Mouse (Mus musculus) midbrain, embryonic 16.5 days (tissue): ENCODE results near the gene Olfr877. TPM values are rescaled to one million over a fixed set of nuclear protein-coding genes. Genes with fewer than 3 reads are reported as not detected.

Source experiments
- ATAC-seq: fragments of 200-750 bp; cut with Nextera tagmentation; 2 replicates; pipeline ENCODE4 v1.8.0; 2017; ENCODE audit warnings: moderate TSS enrichment
- H3K27ac ChIP-seq: fragments of 300-500 bp; sonication (generic); 2 replicates; pipeline ENCODE4 v1.5.1; 2014; ENCODE audit warnings: mild to moderate bottlenecking, low read length, mixed read lengths
- H3K27me3 ChIP-seq: fragments of 300-500 bp; sonication (generic); 2 replicates; pipeline ENCODE4 v1.6.1; 2014; ENCODE audit warnings: low read depth, low read length, mixed read lengths; ENCODE audit not compliant: control insufficient read depth, insufficient read depth
- H3K36me3 ChIP-seq: fragments of 300-500 bp; sonication (generic); 2 replicates; pipeline ENCODE4 v1.6.1; 2014; ENCODE audit warnings: mild to moderate bottlenecking, low read length, moderate library complexity, mixed read lengths; ENCODE audit not compliant: control insufficient read depth, insufficient read depth
- H3K4me1 ChIP-seq: fragments of 300-500 bp; sonication (generic); 2 replicates; pipeline ENCODE4 v1.6.1; 2014; ENCODE audit warnings: mild to moderate bottlenecking, low read length, mixed read lengths; ENCODE audit not compliant: control insufficient read depth, insufficient read depth
- H3K4me2 ChIP-seq: fragments of 300-500 bp; sonication (generic); 2 replicates; pipeline ENCODE4 v1.6.1; 2014; ENCODE audit warnings: mild to moderate bottlenecking, low read length, mixed read lengths
- H3K4me3 ChIP-seq: fragments of 300-500 bp; sonication (generic); 2 replicates; pipeline ENCODE4 v1.5.1; 2014; ENCODE audit warnings: low read depth, mild to moderate bottlenecking, low read length, moderate library complexity, mixed read lengths
- H3K9ac ChIP-seq: fragments of 300-500 bp; sonication (generic); 2 replicates; pipeline ENCODE4 v1.6.1; 2014; ENCODE audit warnings: low read depth, low read length, mixed read lengths
- H3K9me3 ChIP-seq: fragments of 300-500 bp; sonication (generic); replicated peaks from 2 replicates; pipeline ENCODE4 v1.6.1; 2014; ENCODE audit warnings: mild to moderate bottlenecking, low read length, mixed read lengths; ENCODE audit not compliant: control insufficient read depth, poor library complexity, severe bottlenecking
- WGBS: fragments of 180-500 bp; shearing (Covaris S2); extraction: QIAGEN DNeasy Blood & Tissue Kit; methylation state at CpG from one replicate; pipeline ENCODE4 v1.1.7; 2014; 5-methylcytosine and 5-hydroxymethylcytosine counted together
- polyA plus RNA-seq: library from polyadenylated mRNA; unstranded; fragments of >200 nt; fragmentation: Nextera tagmentation; extraction: Ambion mirVana; gene quantifications from 2 replicates; pipeline ENCODE4 v1.2.1, GENCODE M21; 2015

Gene Olfr877
- polyA plus RNA-seq, result not detected in 2 replicates

DNA sequence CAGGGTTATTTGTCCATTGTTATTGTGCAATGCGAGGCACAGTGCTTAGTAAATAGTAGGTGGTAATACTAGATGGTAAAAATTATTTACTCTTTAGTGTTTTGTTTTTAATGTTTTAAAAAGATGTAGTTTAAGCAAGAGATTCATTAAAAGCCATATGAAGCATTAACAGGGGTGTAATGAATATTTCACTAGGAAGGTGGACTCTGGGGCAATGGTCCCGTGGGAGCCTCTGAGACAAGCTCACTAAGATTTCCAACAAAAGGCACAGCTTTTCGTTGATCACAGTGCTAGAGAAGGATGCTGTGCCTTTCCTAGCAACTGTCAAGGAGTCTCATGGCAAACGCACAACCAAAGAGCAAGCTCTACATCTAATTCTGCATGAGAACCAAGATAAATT is at the start of gene Olfr877:
Gene Olfr877, plus strand, starts transcription at position 301 of the 400 bp plus-strand sequence.
- no peaks in the 10 kb centered on the region for H3K9me3 ChIP-seq
- H3K4me3 ChIP-seq, result no peak within 1 kb of the TSS
- H3K9ac ChIP-seq, result no peak within 1 kb of the TSS
- H3K4me1 ChIP-seq, result no peaks in the 10 kb centered on the region
- H3K36me3 ChIP-seq, result no peaks in the 10 kb centered on the region
- H3K27ac ChIP-seq, result no peak within 1 kb of the TSS
- no peaks in the 10 kb centered on the region for H3K27me3 ChIP-seq
- H3K4me2 ChIP-seq, result no peak within 1 kb of the TSS
- ATAC-seq, result no peak
- 82% methylated on average over 4 of the region's 4 CpGs for WGBS

DNA sequence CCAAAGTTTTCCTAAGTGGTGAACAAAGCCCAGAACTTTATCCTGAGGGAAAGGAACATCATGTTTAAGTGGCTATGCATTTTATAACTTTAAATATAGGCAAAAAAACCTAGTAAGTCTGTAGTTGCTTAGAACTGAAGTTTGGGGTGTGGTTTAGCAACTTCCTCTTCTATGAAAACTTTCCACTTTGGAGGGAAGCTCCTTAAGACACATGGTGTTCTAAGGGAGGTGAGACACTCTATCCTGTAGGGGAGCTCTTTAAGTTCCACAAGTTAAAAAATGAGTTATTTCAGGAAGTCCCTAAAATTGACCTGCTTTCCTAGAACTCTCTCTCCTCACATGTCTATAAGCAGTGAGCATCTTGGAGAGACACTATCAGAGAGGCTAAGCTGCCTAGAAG is 46.8 kb upstream of the Olfr877 start:
- no peak overlapping the region for H3K4me3 ChIP-seq
- H3K27ac ChIP-seq, result no peak overlapping the region
- no peaks in the 10 kb centered on the region for H3K36me3 ChIP-seq
- H3K4me2 ChIP-seq, result no peak overlapping the region
- H3K9me3 ChIP-seq, result no peaks in the 10 kb centered on the region
- ATAC-seq, result no peak
- H3K27me3 ChIP-seq, result no peaks in the 10 kb centered on the region
- no peaks in the 10 kb centered on the region for H3K4me1 ChIP-seq
- no peak overlapping the region for H3K9ac ChIP-seq

GRCm38 (mm10) chr9:37808456-37808855 is 45.6 kb upstream of the Olfr877 start:
- Histone ChIP-seq H3K4me2 (no peak overlapping the region), H3K9ac (no peak overlapping the region), H3K27ac (no peak overlapping the region), H3K27me3 (no peaks in the 10 kb centered on the region), H3K36me3 (no peaks in the 10 kb centered on the region), H3K4me1 (no peaks in the 10 kb centered on the region), H3K4me3 (no peak overlapping the region), H3K9me3 (no peaks in the 10 kb centered on the region)
- WGBS, result 93% methylated on average over 3 of the region's 3 CpGs
- ATAC-seq, result no peak

GRCm38 (mm10) chr9:37808976-37809375 is 45.1 kb upstream of the Olfr877 start:
- no peaks in the 10 kb centered on the region for H3K4me1 ChIP-seq
- WGBS, result 74% methylated on average over 2 of the region's 2 CpGs
- H3K27ac ChIP-seq, result no peak overlapping the region
- no peak overlapping the region for H3K4me2 ChIP-seq
- no peak for ATAC-seq
- H3K4me3 ChIP-seq, result no peak overlapping the region
- H3K9me3 ChIP-seq, result no peaks in the 10 kb centered on the region
- H3K36me3 ChIP-seq, result no peaks in the 10 kb centered on the region
- H3K9ac ChIP-seq, result no peak overlapping the region
- no peaks in the 10 kb centered on the region for H3K27me3 ChIP-seq

DNA sequence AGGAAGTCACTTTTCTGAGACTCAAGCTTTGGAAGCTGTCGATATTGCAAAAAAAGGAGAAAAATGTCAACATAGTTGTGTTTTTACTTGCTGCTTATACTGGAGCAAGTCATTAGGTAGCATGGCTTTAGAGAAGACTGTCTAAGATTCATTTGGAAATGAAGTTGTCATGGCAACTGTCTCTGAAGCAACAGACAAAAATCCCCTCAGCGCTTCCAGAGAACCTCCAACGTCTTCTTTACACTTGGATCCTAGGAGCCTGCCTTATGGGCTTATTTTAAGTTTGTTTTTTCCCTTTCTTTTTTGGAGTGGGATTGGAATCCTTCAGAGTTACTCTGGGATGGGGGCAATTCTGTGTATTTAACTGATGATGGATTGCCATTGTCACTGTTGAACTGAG is 39.4 kb upstream of the Olfr877 start:
- H3K9me3 ChIP-seq, result no peaks in the 10 kb centered on the region
- no peak overlapping the region for H3K27ac ChIP-seq
- 33% methylated on average over 3 of the region's 3 CpGs for WGBS
- H3K9ac ChIP-seq, result no peak overlapping the region
- H3K4me3 ChIP-seq, result no peak overlapping the region
- H3K27me3 ChIP-seq, result no peaks in the 10 kb centered on the region
- H3K36me3 ChIP-seq, result no peaks in the 10 kb centered on the region
- H3K4me2 ChIP-seq, result no peak overlapping the region
- ATAC-seq, result peak; percentile 86
- H3K4me1 ChIP-seq, result no peaks in the 10 kb centered on the region

DNA sequence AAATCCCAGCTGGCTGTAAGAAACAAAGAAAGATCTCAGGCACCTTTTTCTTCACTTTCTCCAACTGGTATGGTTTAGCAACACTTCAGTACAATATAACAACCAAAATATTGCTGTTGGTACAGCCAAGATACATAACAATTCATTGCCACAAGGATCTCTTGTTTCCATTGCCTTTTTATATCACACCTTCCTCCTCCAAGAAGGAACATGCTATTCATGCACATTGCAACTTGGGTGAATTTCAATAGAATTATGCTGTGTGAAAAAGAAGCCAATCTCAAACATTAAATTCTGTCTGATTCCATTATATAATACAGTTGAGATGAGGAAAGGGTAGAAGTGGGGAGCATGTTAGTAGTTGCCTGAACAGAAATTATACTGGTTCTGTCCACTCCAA is 24.2 kb upstream of the Olfr877 start:
- H3K9me3 ChIP-seq, result no peaks in the 10 kb centered on the region

GRCm38 (mm10) chr9:37833341-37833740 is 20.7 kb upstream of the Olfr877 start:
- 83% methylated on average over 1 of the region's 1 CpGs for WGBS
- Histone ChIP-seq H3K4me2 (no peak overlapping the region), H3K36me3 (no peaks in the 10 kb centered on the region), H3K27me3 (no peaks in the 10 kb centered on the region), H3K9me3 (no peaks in the 10 kb centered on the region), H3K4me1 (no peaks in the 10 kb centered on the region), H3K27ac (no peak overlapping the region), H3K4me3 (no peak overlapping the region), H3K9ac (no peak overlapping the region)
- no peak for ATAC-seq

More for the DNA sequence above, 24.2 kb upstream of the Olfr877 start:
- Histone ChIP-seq H3K4me2 (no peak overlapping the region), H3K27ac (no peak overlapping the region), H3K36me3 (no peaks in the 10 kb centered on the region), H3K4me1 (no peaks in the 10 kb centered on the region), H3K4me3 (no peak overlapping the region), H3K9ac (no peak overlapping the region), H3K27me3 (no peaks in the 10 kb centered on the region)
- no peak for ATAC-seq

DNA sequence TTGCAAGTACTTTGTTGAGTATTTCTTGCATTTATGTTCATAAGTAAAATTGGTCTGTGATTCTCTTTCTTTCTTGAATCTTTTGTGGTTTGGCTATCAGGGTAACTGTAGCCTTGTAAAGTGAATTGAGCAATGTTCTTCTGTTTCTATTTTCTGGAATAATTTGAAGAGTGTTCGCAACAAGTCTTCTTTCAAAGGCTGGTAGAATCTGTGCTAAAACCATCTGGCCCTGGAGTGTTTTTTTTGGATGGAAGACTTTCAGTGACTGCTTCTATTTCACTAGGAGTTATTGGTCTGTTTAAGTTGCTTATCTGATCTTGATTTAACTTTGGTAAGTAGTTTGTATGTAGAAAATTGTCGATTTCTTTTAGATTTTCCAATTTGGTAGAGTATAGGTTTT is 4.8 kb upstream of the Olfr877 start:
- Histone ChIP-seq H3K27me3 (no peaks in the 10 kb centered on the region), H3K4me2 (no peak overlapping the region), H3K36me3 (no peaks in the 10 kb centered on the region), H3K4me3 (no peak overlapping the region), H3K27ac (no peak overlapping the region), H3K9me3 (no peaks in the 10 kb centered on the region), H3K9ac (no peak overlapping the region), H3K4me1 (no peaks in the 10 kb centered on the region)
- 90% methylated on average over 2 of the region's 2 CpGs for WGBS
- no peak for ATAC-seq

DNA sequence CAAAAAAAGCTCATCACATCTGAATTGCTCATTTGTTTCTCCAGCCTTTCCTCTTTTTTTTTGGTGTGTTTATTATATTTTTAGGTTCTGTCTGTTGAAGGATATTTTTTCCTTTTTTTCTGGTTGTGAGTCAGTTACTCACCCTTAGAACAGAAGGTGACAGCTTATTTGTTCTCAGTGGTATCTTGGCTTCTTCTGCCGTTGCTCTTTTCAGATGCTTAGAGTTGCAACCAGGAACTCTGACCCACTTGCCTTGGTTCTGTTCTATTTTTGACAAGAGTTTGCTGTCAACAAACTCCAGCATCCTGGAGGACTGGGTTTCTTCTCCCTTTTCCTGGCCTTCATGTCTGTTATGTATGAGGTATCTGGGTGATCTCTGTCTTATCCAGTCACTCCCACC is 9.3 kb downstream of the Olfr877 start:
- ATAC-seq, result no peak
- Histone ChIP-seq H3K4me3 (no peak overlapping the region), H3K9ac (no peak overlapping the region), H3K36me3 (no peaks in the 10 kb centered on the region), H3K9me3 (no peaks in the 10 kb centered on the region), H3K4me2 (no peak overlapping the region), H3K27me3 (no peaks in the 10 kb centered on the region), H3K27ac (no peak overlapping the region), H3K4me1 (no peaks in the 10 kb centered on the region)
- 83% methylated on average over 1 of the region's 1 CpGs for WGBS

DNA sequence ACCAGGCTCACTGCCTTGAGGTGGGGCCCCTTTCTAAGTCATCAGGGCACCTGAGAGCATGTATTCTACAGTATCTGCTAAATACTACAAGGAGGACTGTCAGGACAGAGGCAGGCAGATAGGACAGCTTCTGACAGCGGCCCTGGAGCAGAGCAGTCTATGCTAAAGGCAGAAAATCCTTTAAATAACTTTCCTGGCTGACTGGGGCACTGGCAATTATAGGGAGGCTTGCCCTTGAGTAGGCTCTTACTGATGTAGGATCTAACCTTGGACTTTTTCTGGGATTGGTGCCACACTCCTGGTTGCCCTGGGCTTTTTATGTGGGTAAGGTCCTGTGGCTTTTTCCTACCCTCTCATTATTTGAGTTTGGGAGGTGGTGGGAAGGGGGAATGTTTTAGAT is 16.2 kb downstream of the Olfr877 start:
- ATAC-seq, result peak; percentile 48; the same call in 1 of the 2 replicates
- Histone ChIP-seq H3K9ac (no peak overlapping the region), H3K4me3 (no peak overlapping the region), H3K9me3 (no peaks in the 10 kb centered on the region), H3K4me2 (no peak overlapping the region), H3K27me3 (no peaks in the 10 kb centered on the region), H3K36me3 (no peaks in the 10 kb centered on the region), H3K27ac (no peak overlapping the region), H3K4me1 (no peaks in the 10 kb centered on the region)
- WGBS, result 59% methylated on average over 1 of the region's 1 CpGs
